Mouse (Mus musculus) c-Kit-positive CD71-positive TER-119-positive erythroid progenitor cells, embryonic 14.5 days (primary cell): Measurements from ENCODE around the gene Tesk1.

Experiments used
- DNase-seq: peaks from one replicate; pipeline ENCODE4 v3.0.0-alpha.2; 2013; ENCODE audit warnings: low spot score

Tesk1 gene

DNA sequence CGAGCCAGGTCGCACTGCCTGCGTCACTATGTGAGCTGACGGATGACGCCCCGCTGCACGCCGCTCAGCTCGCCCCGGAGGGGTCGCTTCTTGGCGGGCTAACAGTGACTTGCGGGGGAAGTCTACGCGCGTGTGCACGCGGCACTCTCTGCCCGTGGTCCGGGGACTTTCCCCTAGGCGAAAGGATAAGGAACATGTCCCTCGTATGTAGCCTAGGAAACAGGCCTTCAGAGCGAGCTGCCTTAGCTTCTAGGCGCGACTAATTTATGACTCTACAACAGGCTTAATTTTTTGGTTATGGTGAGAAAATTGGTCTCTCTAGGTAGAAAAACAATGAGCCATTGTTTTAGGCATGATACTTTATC is 51.1 kb downstream of the Tesk1 start, which contains the start of gene Ccdc107:
Gene Ccdc107, plus strand, starts transcription at position 80 of the 365 bp plus-strand sequence.
- DNase-seq = peak; percentile 91

DNA sequence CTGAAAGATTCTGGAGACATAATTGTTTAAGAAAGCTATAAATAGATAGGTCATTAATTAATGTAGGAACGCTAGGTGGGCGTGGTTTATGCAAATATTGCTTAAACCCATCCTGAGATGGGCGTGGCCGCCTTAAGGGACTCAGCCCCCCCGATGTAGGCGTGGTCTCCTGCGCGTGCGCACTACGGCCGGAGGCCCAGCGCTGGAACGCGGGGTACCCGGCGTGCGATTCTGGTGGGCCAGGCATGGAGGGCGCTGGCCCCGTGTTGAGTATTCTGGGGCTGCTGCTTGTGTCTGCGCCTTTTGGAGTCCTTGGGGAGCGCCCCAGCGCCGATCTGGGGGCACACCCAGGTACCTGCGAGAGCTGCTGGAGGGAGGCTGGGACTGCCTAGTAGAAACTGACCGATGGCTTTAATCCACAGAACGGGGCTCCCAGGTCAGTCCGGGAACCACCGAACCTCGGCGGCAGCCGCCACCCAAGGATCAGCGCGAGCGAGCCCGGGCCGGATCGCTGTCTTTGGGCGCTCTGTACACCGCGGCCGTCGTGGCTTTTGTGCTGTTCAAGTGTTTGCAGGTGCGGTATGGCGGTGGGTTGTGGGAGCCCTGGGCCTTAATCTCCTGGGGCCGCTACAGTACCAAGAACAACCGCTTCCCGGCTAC is 51.6 kb downstream of the Tesk1 start:
- peak; percentile 95 for DNase-seq

DNA sequence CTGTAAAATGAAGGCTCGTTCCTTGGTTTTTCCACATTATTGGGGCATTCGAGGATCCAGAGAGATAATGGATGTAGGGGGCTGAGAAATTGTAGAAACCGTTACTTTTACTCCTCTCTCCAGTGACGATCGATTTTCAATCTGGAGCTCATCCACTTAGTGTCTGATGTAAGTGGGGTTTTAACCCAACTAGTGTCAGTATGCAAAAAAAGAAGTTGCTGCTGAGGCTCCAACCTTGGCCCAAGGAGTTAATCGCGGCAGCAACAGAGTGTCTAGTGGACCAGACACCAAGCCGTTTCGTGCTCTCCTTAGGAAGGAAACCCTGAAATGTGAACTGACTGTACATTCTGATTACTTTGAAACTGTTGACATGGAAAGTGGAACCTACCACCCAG is 52.1 kb downstream of the Tesk1 start:
- peak; percentile 46 for DNase-seq

DNA sequence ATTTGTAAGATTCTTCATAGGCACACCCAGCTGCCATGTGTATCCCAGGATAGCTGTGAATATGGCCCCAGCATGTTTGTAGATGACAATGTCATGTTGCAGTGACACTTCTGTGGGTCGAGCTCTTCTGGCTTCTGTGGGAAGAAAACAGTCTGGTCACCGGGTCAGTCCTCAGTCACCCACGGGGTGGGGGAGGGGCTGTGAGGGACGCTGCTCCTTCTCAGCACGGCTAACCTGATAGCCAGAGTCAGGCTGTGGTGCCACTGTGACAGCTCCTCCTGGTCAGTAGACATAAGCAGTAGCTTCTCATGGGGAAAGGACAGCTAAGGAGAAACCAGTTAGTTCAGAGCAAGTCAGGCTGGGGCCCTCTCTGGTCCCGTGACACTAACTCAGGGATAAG is 54.8 kb downstream of the Tesk1 start:
- DNase-seq = no peak

DNA sequence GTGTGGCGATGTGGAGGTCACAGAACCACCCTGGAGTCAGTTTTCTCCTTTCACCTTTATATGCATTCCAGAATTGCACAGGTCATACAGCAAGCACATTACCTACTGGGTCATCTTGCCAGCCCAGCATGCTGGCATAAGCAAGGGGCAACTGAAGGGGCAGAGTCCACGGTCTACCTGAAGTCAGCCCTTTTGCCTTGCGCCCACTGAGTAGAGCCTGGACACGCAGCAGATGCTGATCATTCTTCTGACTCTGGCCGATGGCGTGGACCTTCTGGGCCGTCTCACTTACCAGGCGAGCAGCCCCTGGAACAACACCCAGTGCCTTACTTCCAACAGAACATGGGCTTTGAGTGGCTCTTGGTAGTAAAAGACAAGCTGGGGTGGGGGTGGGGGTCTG is 55.7 kb downstream of the Tesk1 start:
- DNase-seq = no peak
